Mouse (Mus musculus): Measurements from ENCODE around the gene Nupl1.

DNA sequence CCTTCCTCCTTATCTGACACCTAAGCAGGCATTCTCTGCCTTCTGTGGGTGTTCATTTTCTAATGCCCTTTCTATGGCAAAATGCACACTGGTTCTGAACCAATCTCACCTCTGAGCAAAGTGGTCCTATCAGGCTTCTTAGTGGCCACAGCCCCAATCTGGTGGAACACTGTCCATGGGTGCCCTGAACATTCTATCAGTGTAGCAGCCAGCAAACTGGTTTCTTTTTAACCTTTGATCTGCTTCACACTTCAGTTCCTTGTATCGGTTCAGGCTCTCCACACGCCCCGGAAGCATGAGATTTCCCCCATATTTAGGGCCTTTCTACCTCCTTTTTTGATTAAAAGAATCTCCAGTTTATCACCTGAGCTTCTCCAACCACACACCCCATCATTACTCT, 36.2 kb downstream of the Nupl1 start:
- TF ChIP-seq POLR2A (IDR thresholded peaks at IDR 0.05; ENCODE audit: insufficient read depth, low read depth, low read length) (no peak), CTCF (IDR thresholded peaks at IDR 0.05) (no peak), EP300 (IDR thresholded peaks at IDR 0.05; ENCODE audit: insufficient read depth, low read depth, low read length) (no peak)

All from heart, adult 2 months (tissue).